Mouse (Mus musculus) megakaryocyte, embryonic 14.5 days (primary cell): ENCODE data around the gene Ect2.

Source experiments
- FLI1 ChIP-seq: IDR thresholded peaks from 2 replicates; pipeline ENCODE4 v1.6.1; 2012; ENCODE audit warnings: low read length, inconsistent platforms, mixed read lengths
- GATA1 ChIP-seq: IDR thresholded peaks from 3 replicates; pipeline ENCODE4 v1.6.1; 2012; ENCODE audit warnings: mixed read lengths, low read length, inconsistent platforms, borderline replicate concordance

DNA sequence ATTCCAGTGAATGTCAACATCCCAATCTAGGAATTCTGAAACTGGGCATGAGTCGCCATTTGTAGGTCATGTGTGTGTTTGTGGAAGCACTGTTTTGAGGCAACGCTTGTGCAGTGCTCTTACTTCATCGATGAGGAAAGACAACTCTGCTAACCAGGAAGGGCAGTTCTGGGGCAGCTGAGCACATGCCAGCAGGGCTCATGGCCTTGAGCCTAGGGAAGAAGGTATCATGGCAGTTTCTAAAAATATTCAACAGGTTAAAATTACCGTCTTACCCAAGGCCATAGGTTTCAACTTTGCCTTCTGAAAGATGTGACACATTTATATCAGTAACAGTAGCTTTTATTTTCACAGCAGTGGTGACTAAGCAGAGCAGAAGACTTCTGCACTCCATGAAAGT, 82.0 kb downstream of the Ect2 start:
- TF ChIP-seq FLI1 (no peak), GATA1 (no peak)
